Mouse (Mus musculus): ENCODE data around the gene Nek6. TPM values are rescaled to one million over a fixed set of nuclear protein-coding genes. Genes with fewer than 3 reads are reported as not detected.

Gene Nek6
- total RNA-seq, 2 experiments from 2014 or later = 26.2 to 29.8 TPM

- no peak for DNase-seq (ENCODE audit: low spot score in 2 of 2)
Observed at GRCm38 (mm10) chr2:38535521-38536220, 24.2 kb downstream of the Nek6 start.

GRCm38 (mm10) chr2:38536331-38536731, 24.9 kb downstream of the Nek6 start:
- peak in 1 of 2 experiments; percentile 41 for DNase-seq (ENCODE audit: low spot score in 2 of 2)

- no peak for DNase-seq (ENCODE audit: low spot score in 2 of 2)
Observed at GRCm38 (mm10) chr2:38539677-38540076, 28.2 kb downstream of the Nek6 start.

- DNase-seq (ENCODE audit: low spot score in 2 of 2) = no peak
Observed at GRCm38 (mm10) chr2:38540666-38541065, 29.2 kb downstream of the Nek6 start.

- DNase-seq (ENCODE audit: low spot score in 2 of 2) = no peak
Observed at GRCm38 (mm10) chr2:38541101-38541500, 29.7 kb downstream of the Nek6 start.

GRCm38 (mm10) chr2:38541570-38541969, 30.1 kb downstream of the Nek6 start:
- DNase-seq (ENCODE audit: low spot score in 2 of 2) = no peak

GRCm38 (mm10) chr2:38542366-38542765, 30.9 kb downstream of the Nek6 start:
- no peak for DNase-seq (ENCODE audit: low spot score in 2 of 2)

- DNase-seq (ENCODE audit: low spot score in 2 of 2) = no peak
Observed at GRCm38 (mm10) chr2:38543158-38543557, 31.7 kb downstream of the Nek6 start.

GRCm38 (mm10) chr2:38544341-38544740, 32.9 kb downstream of the Nek6 start:
- no peak for DNase-seq (ENCODE audit: low spot score in 2 of 2)

GRCm38 (mm10) chr2:38544982-38545381, 33.5 kb downstream of the Nek6 start:
- no peak for DNase-seq (ENCODE audit: low spot score in 2 of 2)

- no peak for DNase-seq (ENCODE audit: low spot score in 2 of 2)
Observed at GRCm38 (mm10) chr2:38545706-38546105, 34.3 kb downstream of the Nek6 start.

GRCm38 (mm10) chr2:38546222-38546621, 34.8 kb downstream of the Nek6 start:
- peak in 1 of 2 experiments; percentile 52 for DNase-seq (ENCODE audit: low spot score in 2 of 2)

GRCm38 (mm10) chr2:38546748-38547147, 35.3 kb downstream of the Nek6 start:
- no peak for DNase-seq (ENCODE audit: low spot score in 2 of 2)

GRCm38 (mm10) chr2:38547793-38548517, 36.5 kb downstream of the Nek6 start:
- DNase-seq (ENCODE audit: low spot score in 2 of 2) = no peak

GRCm38 (mm10) chr2:38552004-38552443, 40.6 kb downstream of the Nek6 start:
- DNase-seq (ENCODE audit: low spot score in 2 of 2) = no peak

GRCm38 (mm10) chr2:38554226-38554995, 43.0 kb downstream of the Nek6 start:
- no peak for DNase-seq (ENCODE audit: low spot score in 2 of 2)

GRCm38 (mm10) chr2:38555659-38556058, 44.2 kb downstream of the Nek6 start:
- DNase-seq (ENCODE audit: low spot score in 2 of 2) = no peak

- no peak for DNase-seq (ENCODE audit: low spot score in 2 of 2)
Observed at GRCm38 (mm10) chr2:38556721-38557120, 45.3 kb downstream of the Nek6 start.

GRCm38 (mm10) chr2:38560296-38561227, 49.1 kb downstream of the Nek6 start:
- no peak for DNase-seq (ENCODE audit: low spot score in 2 of 2)

- DNase-seq (ENCODE audit: low spot score in 2 of 2) = no peak
Observed at GRCm38 (mm10) chr2:38562596-38562995, 51.2 kb downstream of the Nek6 start.
